Mouse (Mus musculus) gastrocnemius, postnatal 4 days (tissue): ENCODE measurements around the gene Rhag. TPM values are rescaled to one million over a fixed set of nuclear protein-coding genes. Genes with fewer than 3 reads are reported as not detected.

Experiments
- DNase-seq, 2 experiments: peaks; one replicate each; pipeline ENCODE4 v3.0.0; 2021 to 2022; ENCODE audit warnings: low spot score in 2 of 2, mixed read lengths in 2 of 2
- long read RNA-seq, 2 experiments: library from polyadenylated mRNA; stranded (forward); transcript quantifications; one replicate each; pipeline ENCODE4 v2.0.0; 2021
- total RNA-seq, 2 experiments: library from RNA; stranded (reverse); gene quantifications; 2 replicates each; pipeline ENCODE4 v1.2.3; 2021

Gene Rhag
- under 1 TPM in 1 of 2 experiments, not detected in 1; 0.65 TPM for total RNA-seq
- long read RNA-seq, experiment 1, result 0 reads
- long read RNA-seq, experiment 2, partial matches to known transcripts, result 0 of 1 reads
- long read RNA-seq, experiment 2, other reads (novel, unspliced or antisense), result 0 of 1 reads

DNA sequence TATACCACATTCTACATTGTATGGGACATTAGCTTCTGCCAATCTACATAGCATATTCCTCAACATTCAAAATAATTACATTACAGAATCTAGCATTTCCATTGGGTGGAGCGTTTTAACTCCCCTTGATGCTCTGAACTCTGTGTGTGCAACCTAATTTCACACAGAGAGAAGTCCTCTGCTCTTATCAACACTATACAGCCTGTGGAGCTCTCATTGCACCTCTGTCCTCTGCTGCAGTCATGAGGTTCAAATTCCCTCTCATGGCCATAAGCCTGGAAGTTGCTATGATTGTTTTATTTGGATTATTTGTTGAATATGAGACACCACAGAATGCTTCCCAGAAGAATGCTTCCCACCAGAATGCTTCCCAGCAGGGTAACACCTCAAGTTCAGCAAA lies at the start of gene Rhag:
TSS of gene Rhag (plus strand) at position 193 of the 400 bp plus-strand sequence.
- no peak for DNase-seq

DNA sequence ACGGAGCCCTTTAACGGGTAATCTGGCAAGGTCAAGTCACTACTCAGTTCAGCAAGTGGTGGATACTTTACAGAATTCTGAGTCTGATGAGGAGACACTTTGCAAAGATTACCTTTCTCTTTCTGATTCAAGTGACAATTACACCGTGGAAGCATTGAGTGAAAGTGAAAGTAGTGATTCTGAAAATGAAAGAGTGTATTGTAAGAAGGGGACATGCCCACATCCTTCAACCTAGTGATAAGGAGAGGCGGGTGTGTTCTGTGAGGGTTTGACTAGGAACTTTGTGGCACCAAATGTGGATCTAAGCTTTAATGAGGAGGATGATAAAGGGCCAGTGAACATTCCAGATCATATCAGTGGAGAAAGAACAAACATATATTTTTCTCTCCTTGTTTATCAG lies 47.3 kb upstream of the Rhag start:
- DNase-seq, result no peak

DNA sequence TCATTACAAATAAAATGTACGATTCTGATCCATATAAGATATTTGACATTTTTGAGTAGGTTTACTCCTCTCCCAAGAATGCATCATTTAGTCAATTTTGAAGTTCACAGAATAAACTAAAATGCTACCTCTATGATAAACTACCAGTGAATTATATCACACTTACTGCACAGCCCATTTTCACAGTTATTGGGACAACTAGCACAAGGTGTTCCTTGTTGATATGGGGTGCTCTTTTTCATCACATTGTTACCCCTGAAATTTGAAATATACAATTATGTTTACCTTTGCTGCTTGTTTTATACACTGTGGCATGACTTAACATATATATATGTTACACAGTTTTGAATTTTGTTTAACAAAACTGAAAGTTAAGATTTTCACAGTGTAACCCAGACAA lies 43.8 kb upstream of the Rhag start:
- DNase-seq, result no peak

DNA sequence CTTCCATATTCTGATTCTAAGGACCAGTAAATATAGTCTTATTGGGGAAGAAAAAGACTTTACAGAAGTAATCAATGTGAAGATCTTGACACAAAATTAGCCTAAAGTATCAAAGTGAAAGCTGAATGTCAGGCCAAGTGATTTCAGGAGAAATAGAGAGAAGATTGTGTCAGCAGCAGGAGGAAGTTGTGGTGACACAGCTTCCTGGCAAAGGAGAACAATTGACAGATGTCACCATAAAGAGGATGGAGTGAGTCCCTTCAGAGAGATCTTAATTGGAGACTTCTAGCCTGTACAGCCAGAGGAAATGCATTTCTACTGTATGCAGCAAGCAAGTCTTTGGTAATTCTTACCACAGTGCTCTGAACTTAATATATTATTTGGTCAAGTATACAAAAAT lies 21.0 kb upstream of the Rhag start:
- DNase-seq, result no peak

DNA sequence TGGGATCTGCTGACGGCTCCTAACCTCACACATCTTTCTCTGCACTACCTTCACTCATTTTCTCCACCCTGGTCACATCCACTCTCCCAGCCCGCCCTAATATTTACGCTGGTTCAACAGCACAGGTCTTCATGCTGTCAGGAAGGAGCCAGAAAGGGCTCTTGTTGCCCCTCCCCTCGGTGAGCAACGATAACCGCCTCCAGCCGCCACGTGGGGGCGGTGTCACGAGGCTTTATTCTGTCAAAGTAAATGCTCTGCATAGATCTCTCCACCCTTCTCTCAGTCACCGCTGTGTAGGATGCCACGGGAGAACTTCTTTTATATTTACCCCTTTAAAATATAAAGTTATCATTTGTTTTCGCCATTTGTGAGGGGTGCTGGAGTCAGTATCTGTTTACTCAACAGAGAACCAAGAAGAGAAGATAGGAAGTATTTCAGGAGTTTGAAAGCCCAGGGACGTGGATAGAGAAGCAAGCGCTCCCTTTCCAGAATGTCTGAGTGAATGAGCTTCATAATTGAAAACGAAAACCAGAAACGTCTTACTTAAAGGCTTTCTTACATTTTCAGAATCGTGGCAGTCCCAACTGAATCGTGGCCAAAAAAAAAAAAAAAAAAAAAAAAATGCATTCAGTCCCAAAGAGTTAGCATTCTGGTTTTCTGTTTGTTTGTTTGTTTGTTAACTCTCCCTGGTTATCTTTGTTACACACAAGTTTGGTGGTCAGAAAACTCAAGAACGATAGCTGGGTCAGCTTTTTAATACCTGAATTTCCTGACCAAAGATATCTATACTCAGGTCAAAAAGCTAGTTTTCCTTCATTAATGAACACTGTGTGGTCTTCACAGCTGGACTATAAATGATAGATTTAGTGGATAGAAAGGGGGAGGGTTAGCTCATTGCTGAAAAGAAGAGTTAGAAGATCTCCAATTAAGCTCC lies 16.7 kb upstream of the Rhag start:
- DNase-seq, result peak; percentile 8 to 21

DNA sequence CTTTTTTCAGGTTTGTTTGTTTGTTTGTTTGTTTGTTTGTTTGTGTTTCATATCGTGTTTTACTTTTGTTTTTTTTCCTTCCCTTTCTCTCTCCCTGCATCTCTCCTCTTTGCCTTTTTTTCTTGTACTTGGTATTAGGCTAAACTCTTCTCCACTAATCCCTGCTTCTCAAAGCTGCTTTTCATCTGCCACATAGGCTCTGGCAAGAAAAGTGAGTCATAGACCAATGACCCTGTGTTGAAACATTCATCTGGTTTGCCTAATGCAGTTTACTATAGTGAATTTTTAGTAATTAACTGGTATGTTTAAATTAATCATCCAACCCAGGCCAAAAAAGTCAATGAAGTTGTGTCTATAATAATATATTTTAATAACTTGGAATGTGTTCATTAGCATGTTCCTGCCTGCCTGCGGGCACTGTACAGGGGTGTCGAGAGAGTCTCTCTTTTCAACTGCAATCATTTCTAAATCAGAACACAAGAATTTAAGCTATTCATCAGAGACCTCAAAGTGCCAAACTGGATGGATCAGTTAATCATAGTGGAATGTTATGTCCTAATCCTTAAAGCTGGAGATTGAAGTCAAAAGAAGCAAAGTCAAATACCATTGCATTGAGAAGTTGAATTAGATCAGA lies 8.1 kb upstream of the Rhag start:
- no peak for DNase-seq

DNA sequence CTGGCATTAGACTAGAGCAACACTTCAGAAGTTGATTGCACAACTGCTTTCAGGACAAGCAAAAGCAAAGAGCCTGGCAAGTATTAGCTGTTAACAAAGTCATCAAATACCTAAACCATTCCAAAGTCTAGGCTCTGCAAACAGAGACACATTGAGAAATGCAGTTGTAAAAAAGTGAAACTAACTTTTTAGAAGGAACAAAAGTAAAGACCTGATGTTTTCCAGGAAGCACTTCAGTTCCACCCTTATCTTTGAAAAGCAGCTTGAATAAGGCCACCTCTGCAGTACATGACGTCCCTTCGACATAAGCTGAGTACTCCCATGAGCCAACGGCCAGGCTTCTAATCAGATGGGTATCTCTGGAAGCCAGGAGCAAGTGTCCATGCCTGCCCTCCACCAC lies 4.4 kb upstream of the Rhag start:
- DNase-seq, result no peak

DNA sequence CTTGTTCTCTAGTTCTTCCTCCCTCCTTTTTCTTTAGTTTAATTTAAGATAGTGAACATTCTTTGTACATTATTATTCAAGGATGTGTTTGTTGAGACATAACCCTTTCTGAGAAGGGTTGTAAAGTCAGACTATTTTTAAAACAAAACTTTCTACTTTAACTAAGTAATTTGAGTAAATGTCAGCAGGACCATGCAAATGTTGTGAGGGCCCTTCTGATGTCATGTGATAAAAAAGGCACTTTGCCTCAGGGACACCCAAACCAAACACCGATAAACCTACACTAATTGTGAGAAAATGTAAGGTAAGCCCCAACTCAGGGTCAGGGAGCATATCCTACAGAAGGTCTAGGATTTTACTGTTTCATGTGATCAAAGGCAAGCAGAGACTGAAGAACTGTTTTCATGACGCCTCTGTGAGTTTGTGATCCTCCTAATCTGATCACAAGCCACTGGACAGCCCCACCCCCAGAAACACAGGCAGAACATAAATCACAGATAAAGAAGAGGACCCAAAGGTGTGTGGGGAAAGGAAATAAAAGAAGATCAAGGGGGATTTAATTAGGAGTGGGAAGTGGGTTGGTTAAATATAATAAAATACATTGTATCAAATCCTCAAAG lies 3.9 kb upstream of the Rhag start, which contains the start of gene Crisp2:
TSS of gene Crisp2 (minus strand) at position 51 of the 620 bp plus-strand sequence.
- no peak for DNase-seq

DNA sequence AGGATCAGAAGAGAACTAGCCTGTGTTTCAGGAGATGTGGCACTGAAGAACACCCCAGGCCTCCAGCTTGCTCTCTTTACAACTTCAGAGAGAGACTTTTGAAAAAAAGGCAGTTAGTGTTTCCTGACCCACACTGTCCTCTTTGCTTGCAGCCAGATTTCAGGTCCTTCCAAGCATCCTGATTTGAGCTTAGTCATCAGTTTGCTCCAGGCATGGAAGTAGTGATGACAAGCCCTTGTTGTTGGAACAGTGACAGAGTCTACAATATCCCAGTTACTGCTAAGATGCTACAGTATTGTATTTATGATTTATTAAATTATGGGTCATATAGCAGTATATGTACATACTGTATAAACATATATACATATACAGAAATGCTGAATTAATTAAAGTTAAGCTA lies 2.9 kb upstream of the Rhag start:
- no peak for DNase-seq

DNA sequence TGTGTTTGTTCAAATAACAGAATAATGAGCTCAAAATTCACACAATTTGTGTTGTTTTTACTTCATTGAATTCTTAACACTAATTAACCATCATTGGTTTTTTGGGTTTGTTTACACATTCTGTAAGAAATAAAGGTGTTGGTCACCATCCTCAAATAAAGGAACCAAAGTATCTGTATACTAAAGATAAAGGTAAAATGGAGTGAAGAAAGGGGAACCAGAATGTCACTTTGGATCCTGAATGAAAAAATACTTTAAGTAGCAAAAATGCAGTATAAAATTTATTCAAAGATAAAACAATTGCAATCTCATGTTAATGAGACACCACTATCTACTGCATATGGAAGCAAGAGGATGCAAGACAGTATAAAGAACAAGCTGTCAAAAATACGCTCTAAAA lies 634 bp downstream of the Rhag start:
- no peak for DNase-seq

DNA sequence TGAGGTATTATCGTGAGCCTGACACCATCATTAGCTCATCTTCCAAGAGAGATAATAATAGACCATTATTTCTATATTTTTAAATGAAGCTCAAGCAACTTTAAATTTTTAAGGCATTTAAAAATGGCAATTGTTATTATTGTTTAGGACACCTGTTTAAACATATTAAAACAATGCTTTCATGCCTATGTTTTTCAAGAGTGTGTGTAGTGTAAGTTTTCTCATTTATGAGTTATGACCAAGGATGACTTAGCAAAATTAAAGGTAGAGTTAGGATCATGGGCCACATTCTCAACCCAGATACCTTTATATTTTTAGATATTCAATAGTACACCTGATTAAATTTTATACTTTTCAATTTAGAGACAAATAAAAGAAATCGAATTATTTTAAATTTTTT lies 1.3 kb downstream of the Rhag start:
- DNase-seq, result no peak

DNA sequence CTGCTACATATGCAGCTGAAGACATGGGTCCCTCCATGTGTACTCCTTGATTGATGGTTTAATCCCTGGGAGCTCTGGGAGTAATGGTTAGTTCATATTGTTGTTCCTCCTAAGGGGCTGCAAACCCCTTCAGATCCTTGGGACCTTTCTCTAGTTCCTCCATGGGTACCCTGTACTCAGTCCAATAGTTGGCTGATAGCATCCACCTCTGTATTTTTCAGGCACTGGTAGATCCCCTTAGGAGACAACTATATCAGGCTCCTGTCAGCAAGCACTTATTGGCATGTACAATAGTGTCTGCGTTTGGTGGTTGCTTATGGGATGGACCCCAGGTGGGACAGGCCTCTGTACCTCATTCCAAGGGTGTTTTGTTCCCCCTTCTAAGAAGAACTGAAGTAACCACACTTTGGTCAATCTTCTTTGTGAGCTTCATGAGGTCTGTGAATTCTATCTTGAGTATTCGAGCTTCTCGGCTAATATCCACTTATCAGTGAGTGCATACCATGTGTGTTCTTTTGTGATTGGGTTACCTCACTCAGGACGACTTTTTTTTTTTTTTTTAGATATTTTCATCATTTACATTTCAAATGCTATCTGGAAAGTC lies 6.5 kb downstream of the Rhag start:
- DNase-seq, result no peak

DNA sequence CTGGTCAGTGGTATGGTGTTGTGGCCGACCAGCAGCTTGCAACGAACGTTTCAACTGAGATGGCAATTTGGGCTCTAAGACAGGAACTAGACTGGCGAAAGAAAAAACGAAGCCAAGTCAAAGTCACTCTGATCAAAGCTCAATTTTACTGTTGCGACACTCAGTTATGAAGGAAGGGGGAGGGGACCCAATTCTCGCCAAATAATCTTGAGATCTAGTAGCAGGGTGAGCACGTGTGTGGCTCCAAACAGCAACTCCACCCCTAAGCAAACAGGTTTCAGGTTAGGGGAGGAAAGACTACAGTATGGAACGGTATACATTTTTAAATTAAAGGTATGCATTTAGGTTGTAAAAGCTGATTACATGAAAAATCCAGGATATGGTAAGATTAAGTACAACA lies 10.6 kb downstream of the Rhag start:
- no peak for DNase-seq

DNA sequence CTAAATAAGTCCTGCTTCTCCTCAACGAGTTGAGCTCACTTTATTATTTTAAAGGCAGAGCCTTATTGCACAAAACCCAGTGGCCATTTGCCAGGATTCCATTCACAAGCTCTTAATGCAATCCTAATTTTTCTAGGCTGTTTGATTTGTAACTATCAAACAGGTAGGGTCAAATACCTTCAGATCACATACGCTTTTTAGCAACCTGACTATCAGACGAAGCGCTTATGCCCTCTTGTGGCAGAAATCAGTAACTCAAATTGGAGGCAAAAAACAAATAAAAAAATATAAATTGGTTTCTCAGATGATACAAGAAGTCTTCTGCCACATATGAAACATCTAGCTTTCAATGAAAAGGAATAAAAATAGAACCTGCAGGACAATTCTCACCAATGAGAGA lies 12.9 kb downstream of the Rhag start:
- DNase-seq, result no peak

DNA sequence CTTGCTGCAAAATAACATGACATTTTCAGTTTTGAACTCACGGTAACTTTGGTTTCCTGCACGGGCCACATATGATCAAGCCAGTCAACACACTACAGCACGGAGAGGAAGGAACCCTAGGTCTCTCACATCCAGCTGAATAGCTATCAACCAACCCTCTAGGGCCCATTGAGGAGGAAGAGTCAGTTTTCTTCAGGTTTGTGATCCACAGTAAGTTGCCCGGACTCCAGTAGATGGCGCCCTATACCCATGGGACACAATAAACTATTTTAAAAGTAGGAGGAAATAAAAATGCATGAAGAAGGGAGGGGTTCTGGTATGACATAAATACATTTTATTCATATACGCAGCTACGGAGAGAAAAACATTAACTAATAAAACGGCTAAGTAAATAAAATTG lies 13.6 kb downstream of the Rhag start:
- DNase-seq, result peak in 1 of 2 experiments; percentile 16

DNA sequence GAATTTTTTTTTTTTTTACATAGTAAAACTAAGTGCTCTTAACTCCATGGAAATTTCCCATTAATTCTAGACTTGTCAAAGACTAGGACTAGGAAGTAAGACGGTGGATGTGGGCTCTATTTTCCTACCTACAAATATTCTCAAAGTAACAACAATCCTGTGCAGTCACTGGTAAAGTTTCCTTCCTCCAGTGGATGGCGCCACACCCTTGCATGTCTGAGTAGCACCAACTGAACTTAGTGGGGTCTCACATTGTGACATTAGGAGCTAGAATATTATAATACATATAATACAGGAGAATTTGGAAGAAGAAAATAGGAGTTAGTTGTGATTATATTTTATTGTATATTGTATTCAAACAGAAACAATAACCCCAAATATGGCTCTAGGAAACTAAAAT lies 20.9 kb downstream of the Rhag start:
- no peak for DNase-seq

DNA sequence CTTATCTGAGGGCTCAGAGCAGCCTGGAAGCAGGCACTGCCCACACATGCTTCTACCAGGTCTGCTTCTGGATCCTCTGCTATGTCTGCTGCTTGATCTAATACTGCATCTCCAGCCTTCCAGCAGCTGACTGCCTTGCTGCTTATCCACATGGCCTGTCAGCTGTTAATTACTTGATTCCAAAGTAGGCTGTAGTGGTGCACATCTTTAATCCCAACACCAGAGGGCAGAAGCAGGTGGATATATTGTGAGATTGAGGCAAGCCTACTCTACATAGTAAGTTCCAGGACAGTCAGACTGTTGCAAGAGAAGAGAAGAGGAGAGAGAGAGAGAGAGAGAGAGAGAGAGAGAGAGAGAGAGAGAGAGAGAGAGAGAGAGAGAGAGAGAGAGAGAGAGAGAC lies 26.4 kb downstream of the Rhag start:
- no peak for DNase-seq

DNA sequence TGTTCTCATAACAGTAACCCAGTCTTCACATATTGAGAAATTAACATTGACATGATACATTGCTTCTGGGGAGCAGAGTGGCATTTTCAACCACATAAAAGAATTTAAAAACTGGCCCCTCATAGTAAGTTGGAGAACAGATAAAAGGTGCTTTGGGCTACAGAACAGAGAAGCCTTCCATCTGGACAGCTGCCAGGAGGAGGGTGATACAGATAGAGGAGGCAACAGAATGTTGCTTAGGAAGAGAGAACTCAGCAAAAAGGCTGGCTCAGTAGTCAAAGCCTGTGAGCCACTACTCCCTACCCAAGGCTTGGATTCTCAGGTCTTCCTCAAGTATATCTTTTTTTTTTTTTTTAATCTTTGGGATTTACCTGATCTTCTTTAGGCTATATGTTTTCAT lies 44.1 kb downstream of the Rhag start:
- no peak for DNase-seq

DNA sequence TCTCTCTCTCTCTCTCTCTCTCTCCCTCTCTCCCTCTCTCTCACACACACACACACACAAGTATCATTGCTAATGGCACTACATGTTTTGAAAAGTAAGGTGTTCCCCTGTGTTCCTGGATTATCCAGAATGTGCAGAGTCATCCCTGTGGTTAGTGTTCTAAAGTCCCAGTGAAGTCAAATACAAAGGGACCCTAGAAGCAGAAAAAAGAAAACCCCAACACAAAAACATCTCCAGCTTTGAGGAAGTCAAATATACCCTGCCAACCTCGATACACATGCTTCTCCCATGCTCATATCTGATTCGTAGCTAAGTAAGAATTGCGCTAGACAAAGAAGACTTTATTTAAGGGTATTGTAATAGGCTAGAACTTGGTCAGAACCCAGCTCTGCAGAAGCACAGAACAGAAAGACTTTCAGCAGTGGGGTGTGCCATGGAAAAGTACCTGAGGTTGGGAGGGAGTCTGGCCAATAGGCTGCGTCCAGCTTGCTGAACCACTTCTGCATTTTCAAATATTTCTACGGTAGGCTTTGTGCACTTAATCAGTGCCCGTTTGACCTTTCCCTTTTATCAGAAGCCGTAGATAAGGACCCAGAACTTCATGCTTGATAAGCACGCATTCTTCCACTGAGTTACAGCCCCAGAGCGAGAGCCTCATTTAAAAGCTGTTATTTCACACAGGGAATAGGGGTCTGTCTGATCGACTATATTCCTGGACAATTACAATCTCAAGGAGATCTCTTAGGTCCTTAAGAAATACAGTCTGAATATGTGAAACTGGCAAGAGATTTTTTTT lies 58.2 kb downstream of the Rhag start:
- DNase-seq, result no peak

DNA sequence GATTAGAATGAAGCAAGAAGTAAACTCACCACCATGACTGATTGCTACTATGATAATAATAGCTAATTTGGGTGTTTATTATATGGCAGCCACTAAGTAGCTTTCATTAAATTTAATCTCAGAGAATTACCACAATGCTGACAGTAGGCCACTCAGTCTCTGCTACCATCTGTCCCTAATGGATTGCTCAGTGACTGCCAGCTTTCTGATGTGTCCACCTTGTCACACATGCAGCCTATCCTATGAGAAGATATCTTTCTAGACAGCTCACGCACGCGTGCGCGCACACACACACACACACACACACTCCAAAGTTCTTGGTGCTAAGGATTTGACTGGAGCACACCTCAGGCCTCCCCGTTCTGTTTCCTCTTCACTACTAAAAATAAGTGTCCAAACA lies 61.7 kb downstream of the Rhag start:
- no peak for DNase-seq

DNA sequence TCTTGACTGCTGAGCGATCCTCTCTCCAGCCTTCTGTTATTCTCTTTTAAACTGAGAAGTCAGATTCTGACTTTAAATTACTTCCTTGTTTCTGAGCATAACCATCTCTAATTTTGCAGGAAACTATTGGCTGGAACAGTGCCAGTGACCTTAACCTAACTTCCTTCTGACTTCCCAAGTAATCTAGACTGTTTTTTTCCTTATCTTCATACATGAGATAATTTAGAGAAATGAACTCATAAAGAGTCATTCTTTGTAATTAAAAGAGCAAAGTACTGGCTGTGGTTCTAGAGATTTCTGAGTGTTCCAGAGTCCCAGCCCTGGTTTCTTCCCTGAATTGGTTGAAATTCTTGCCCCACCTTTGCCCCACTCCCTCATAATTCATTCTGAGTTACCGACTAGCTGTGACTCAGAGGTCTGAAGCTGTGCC lies 62.7 kb downstream of the Rhag start:
- DNase-seq, result no peak
